Mouse (Mus musculus): ENCODE results near the gene Gdap1l1. TPM values are rescaled to one million over a fixed set of nuclear protein-coding genes. Genes with fewer than 3 reads are reported as not detected.

Gene Gdap1l1
- polyA plus RNA-seq, 1 experiment from 2014 or later, result 0.78 TPM

- no peak overlapping the region for H3K4me2 ChIP-seq (replicated peaks)
- no peaks in the 10 kb centered on the region for H3K36me3 ChIP-seq
- 38% methylated on average over 5 of the region's 5 CpGs for WGBS
- no peaks in the 10 kb centered on the region for H3K9me3 ChIP-seq
- H3K9ac ChIP-seq, result no peak overlapping the region
- H3K27ac ChIP-seq, result no peak overlapping the region
- H3K27me3 ChIP-seq, result peaks cover 5% of the 10 kb centered on the region; the same call in 1 of the 2 replicates
- H3K4me1 ChIP-seq, result 0 out of 2 replicates have a peak, but pooled peaks cover 4% of the 10 kb centered on the region
- ATAC-seq (ENCODE audit: low FRiP score, low read depth), result no peak
- no peak overlapping the region for H3K4me3 ChIP-seq
These were observed 54.8 kb downstream of the Gdap1l1 start for GRCm38 (mm10) chr2:163493031-163493430.

- Histone ChIP-seq H3K9ac (no peak overlapping the region), H3K27me3 (peaks cover 5% of the 10 kb centered on the region; the same call in 1 of the 2 replicates), H3K4me2 (replicated peaks) (no peak overlapping the region), H3K27ac (no peak overlapping the region), H3K4me3 (no peak overlapping the region), H3K9me3 (no peaks in the 10 kb centered on the region), H3K4me1 (0 out of 2 replicates have a peak, but pooled peaks cover 4% of the 10 kb centered on the region), H3K36me3 (no peaks in the 10 kb centered on the region)
- no peak for ATAC-seq (ENCODE audit: low FRiP score, low read depth)
- WGBS, result 53% methylated on average over 5 of the region's 5 CpGs
These were observed 55.7 kb downstream of the Gdap1l1 start for GRCm38 (mm10) chr2:163493976-163494375.

GRCm38 (mm10) chr2:163494456-163494855 lies 56.2 kb downstream of the Gdap1l1 start:
- Histone ChIP-seq H3K4me1 (0 out of 2 replicates have a peak, but pooled peaks cover 4% of the 10 kb centered on the region), H3K9me3 (no peaks in the 10 kb centered on the region), H3K9ac (no peak overlapping the region), H3K4me2 (replicated peaks) (no peak overlapping the region), H3K27me3 (peaks cover 5% of the 10 kb centered on the region; the same call in 1 of the 2 replicates), H3K36me3 (no peaks in the 10 kb centered on the region), H3K27ac (no peak overlapping the region), H3K4me3 (no peak overlapping the region)
- ATAC-seq (ENCODE audit: low FRiP score, low read depth), result no peak
- 44% methylated on average over 6 of the region's 6 CpGs for WGBS

GRCm38 (mm10) chr2:163502219-163502618 lies 63.9 kb downstream of the Gdap1l1 start:
- Histone ChIP-seq H3K4me3 (no peak overlapping the region), H3K27ac (no peak overlapping the region), H3K4me1 (0 out of 2 replicates have a peak, but pooled peaks cover 5% of the 10 kb centered on the region), H3K9ac (no peak overlapping the region), H3K36me3 (no peaks in the 10 kb centered on the region), H3K27me3 (no peaks in the 10 kb centered on the region), H3K9me3 (no peaks in the 10 kb centered on the region), H3K4me2 (replicated peaks) (no peak overlapping the region)
- ATAC-seq (ENCODE audit: low FRiP score, low read depth), result no peak
- 74% methylated on average over 2 of the region's 2 CpGs for WGBS

- Histone ChIP-seq H3K4me2 (replicated peaks) (no peak overlapping the region), H3K9ac (no peak overlapping the region), H3K4me3 (no peak overlapping the region), H3K27ac (no peak overlapping the region), H3K27me3 (no peaks in the 10 kb centered on the region), H3K36me3 (no peaks in the 10 kb centered on the region), H3K4me1 (0 out of 2 replicates have a peak, but pooled peaks cover 5% of the 10 kb centered on the region), H3K9me3 (no peaks in the 10 kb centered on the region)
- ATAC-seq (ENCODE audit: low FRiP score, low read depth), result no peak
- 71% methylated on average over 7 of the region's 7 CpGs for WGBS
These were observed 64.9 kb downstream of the Gdap1l1 start for GRCm38 (mm10) chr2:163503191-163503590.

Other genes with a start within 250 kb of the Gdap1l1 start
- 3.5 and 4.5 TPM in 2 replicates for gene Tox2, start 235.4 kb upstream of the Gdap1l1 start, polyA plus RNA-seq (2015; fragmentation: Nextera tagmentation; extraction: Ambion mirVana)
- 2.4 and 2.7 TPM in 2 replicates for gene Jph2, start 40.5 kb upstream of the Gdap1l1 start, polyA plus RNA-seq (2015; fragmentation: Nextera tagmentation; extraction: Ambion mirVana)
- 95.8 and 96.5 TPM in 2 replicates for gene Oser1, start 13.8 kb upstream of the Gdap1l1 start, polyA plus RNA-seq (2015; fragmentation: Nextera tagmentation; extraction: Ambion mirVana)
- gene Fitm2, start 34.2 kb downstream of the Gdap1l1 start, polyA plus RNA-seq (2015; fragmentation: Nextera tagmentation; extraction: Ambion mirVana), result 10.9 and 11.3 TPM in 2 replicates
- gene R3hdml, start 53.8 kb downstream of the Gdap1l1 start, polyA plus RNA-seq (2015; fragmentation: Nextera tagmentation; extraction: Ambion mirVana), result not detected in 2 replicates
- 0.18 TPM in 1 of 2 replicates, not detected in the other for gene Hnf4a, start 68.3 kb downstream of the Gdap1l1 start, polyA plus RNA-seq (2015; fragmentation: Nextera tagmentation; extraction: Ambion mirVana)
- gene Ttpal, start 163.8 kb downstream of the Gdap1l1 start, polyA plus RNA-seq (2015; fragmentation: Nextera tagmentation; extraction: Ambion mirVana), result 40.9 and 45.1 TPM in 2 replicates
- 27.8 and 31.2 TPM in 2 replicates for gene Serinc3, start 206.7 kb downstream of the Gdap1l1 start, polyA plus RNA-seq (2015; fragmentation: Nextera tagmentation; extraction: Ambion mirVana)
- gene Pkig, start 219.9 kb downstream of the Gdap1l1 start, polyA plus RNA-seq (2015; fragmentation: Nextera tagmentation; extraction: Ambion mirVana), result 131 and 134 TPM in 2 replicates